Mouse (Mus musculus) thymus, postnatal 14 days (tissue): Measurements from ENCODE around the gene Cdk12.
"Not testable (repeated sequence)": the region's sequence is repeated elsewhere in the genome, so short reads cannot be mapped to it uniquely, and the experiment has no call there.

Experiments
- DNase-seq: peaks from one replicate; pipeline ENCODE4 v3.0.0; 2021

The Cdk12 gene

GRCm38 (mm10) chr11:98202641-98203350, at the start of gene Cdk12:
Gene Cdk12, plus strand, starts transcription at chr11:98203059.
- peak; percentile 96 for DNase-seq

GRCm38 (mm10) chr11:98155094-98155493, 47.8 kb upstream of the Cdk12 start:
- no peak for DNase-seq

- DNase-seq: no peak
These were observed 34.5 kb upstream of the Cdk12 start for GRCm38 (mm10) chr11:98168400-98168799.

GRCm38 (mm10) chr11:98182149-98182548, 20.7 kb upstream of the Cdk12 start:
- not testable (repeated sequence) for DNase-seq

- DNase-seq: no peak
These were observed 15.0 kb upstream of the Cdk12 start for GRCm38 (mm10) chr11:98187640-98188395.

GRCm38 (mm10) chr11:98190820-98191219, 12.0 kb upstream of the Cdk12 start:
- no peak for DNase-seq

GRCm38 (mm10) chr11:98192901-98193805, 9.7 kb upstream of the Cdk12 start, which contains the start of gene Med1:
Gene Med1, minus strand, starts transcription at chr11:98193293.
- peak; percentile 94 for DNase-seq

GRCm38 (mm10) chr11:98201791-98202640, 843 bp upstream of the Cdk12 start:
- DNase-seq: peak; percentile 48

- DNase-seq: no peak
These were observed 572 bp downstream of the Cdk12 start for GRCm38 (mm10) chr11:98203351-98203911.

- DNase-seq: peak; percentile 16
These were observed 1.1 kb downstream of the Cdk12 start for GRCm38 (mm10) chr11:98203931-98204421.

- no peak for DNase-seq
These were observed 2.6 kb downstream of the Cdk12 start for GRCm38 (mm10) chr11:98205463-98205862.

GRCm38 (mm10) chr11:98206281-98206680, 3.4 kb downstream of the Cdk12 start:
- DNase-seq: not testable (repeated sequence)

GRCm38 (mm10) chr11:98209661-98210060, 6.8 kb downstream of the Cdk12 start:
- DNase-seq: not testable (repeated sequence)

- no peak for DNase-seq
These were observed 10.5 kb downstream of the Cdk12 start for GRCm38 (mm10) chr11:98213311-98213710.

GRCm38 (mm10) chr11:98226349-98226748, 23.5 kb downstream of the Cdk12 start:
- DNase-seq: no peak

GRCm38 (mm10) chr11:98238416-98238815, 35.6 kb downstream of the Cdk12 start:
- no peak for DNase-seq

- no peak for DNase-seq
These were observed 36.1 kb downstream of the Cdk12 start for GRCm38 (mm10) chr11:98238995-98239394.

GRCm38 (mm10) chr11:98242910-98243309, 40.1 kb downstream of the Cdk12 start:
- DNase-seq: not testable (repeated sequence)

GRCm38 (mm10) chr11:98244415-98244814, 41.6 kb downstream of the Cdk12 start:
- DNase-seq: no peak

GRCm38 (mm10) chr11:98247325-98247724, 44.5 kb downstream of the Cdk12 start:
- no peak for DNase-seq

- DNase-seq: no peak
These were observed 50.9 kb downstream of the Cdk12 start for GRCm38 (mm10) chr11:98253807-98254206.
